Mouse (Mus musculus) monocyte, adult 5-6 weeks (primary cell): ENCODE measurements around the gene Gm6871. TPM values are rescaled to one million over a fixed set of nuclear protein-coding genes. Genes with fewer than 3 reads are reported as not detected.
"Not testable (repeated sequence)": the region's sequence is repeated elsewhere in the genome, so short reads cannot be mapped to it uniquely, and the experiment has no call there.

Source experiments
- ATAC-seq: fragments of 153-309, 156-312 bp; replicated peaks from 2 replicates; pipeline ENCODE4 v1.8.0; 2017; ENCODE audit warnings: mild to moderate bottlenecking; ENCODE audit not compliant: low TSS enrichment, insufficient number of reproducible peaks, severe bottlenecking, poor library complexity, low FRiP score
- total RNA-seq: library from RNA; stranded (forward); fragments of 200-1000, 200-491, 200-594 nt; gene quantifications from 3 replicates; pipeline ENCODE4 v1.2.3, GENCODE M21; 2017

The Gm6871 gene
- not detected in 3 replicates for total RNA-seq

GRCm38 (mm10) chr7:41573562-41573961 is at the start of gene Gm6871:
Gm6871 (minus strand) TSS chr7:41573662.
- not testable (repeated sequence) for ATAC-seq

- ATAC-seq = not testable (repeated sequence)
Observed at GRCm38 (mm10) chr7:41616241-41616640, 42.8 kb upstream of the Gm6871 start.

- ATAC-seq = no peak
Observed at GRCm38 (mm10) chr7:41611654-41612053, 38.2 kb upstream of the Gm6871 start.

- ATAC-seq = no peak
Observed at GRCm38 (mm10) chr7:41599932-41600548, 26.6 kb upstream of the Gm6871 start.

GRCm38 (mm10) chr7:41599034-41599813 is 25.8 kb upstream of the Gm6871 start, which contains the start of gene 2610021A01Rik:
2610021A01Rik (plus strand) TSS chr7:41599230.
- peak; percentile 97 for ATAC-seq

GRCm38 (mm10) chr7:41598615-41599014 is 25.2 kb upstream of the Gm6871 start:
- no peak for ATAC-seq

GRCm38 (mm10) chr7:41587831-41588230 is 14.4 kb upstream of the Gm6871 start:
- not testable (repeated sequence) for ATAC-seq

GRCm38 (mm10) chr7:41582028-41582427 is 8.6 kb upstream of the Gm6871 start:
- ATAC-seq = no peak

GRCm38 (mm10) chr7:41577956-41578355 is 4.5 kb upstream of the Gm6871 start:
- ATAC-seq = no peak

GRCm38 (mm10) chr7:41560681-41561080 is 12.8 kb downstream of the Gm6871 start:
- ATAC-seq = no peak

GRCm38 (mm10) chr7:41512672-41513071 is 60.8 kb downstream of the Gm6871 start:
- no peak for ATAC-seq

- no peak for ATAC-seq
Observed at GRCm38 (mm10) chr7:41512207-41512606, 61.3 kb downstream of the Gm6871 start.

GRCm38 (mm10) chr7:41502402-41502801 is 71.1 kb downstream of the Gm6871 start:
- ATAC-seq = no peak

- ATAC-seq = no peak
Observed at GRCm38 (mm10) chr7:41500151-41500934, 73.1 kb downstream of the Gm6871 start.

- ATAC-seq = peak; percentile 94
Observed at GRCm38 (mm10) chr7:41499389-41500049, 73.9 kb downstream of the Gm6871 start, which contains the start of the genes Gm20449 and AW146154. Gm20449 (minus strand) TSS chr7:41499417. AW146154 (minus strand) TSS chr7:41499890.

- ATAC-seq = peak; percentile 41
Observed at GRCm38 (mm10) chr7:41499018-41499388, 74.5 kb downstream of the Gm6871 start.

- ATAC-seq = not testable (repeated sequence)
Observed at GRCm38 (mm10) chr7:41498464-41498863, 75.0 kb downstream of the Gm6871 start.

GRCm38 (mm10) chr7:41497871-41498270 is 75.6 kb downstream of the Gm6871 start:
- ATAC-seq = no peak
